Mouse (Mus musculus) T-helper 2 cell (primary cell): ENCODE measurements at regions not wholly inside any gene's neighbourhood (a gene's known extent, or its start where the extent isn't known, plus 50 kb on each side); places are given as distances from the start of the nearest gene placed in this dataset.

Source experiments
- in situ Hi-C: fragments of 300-600 bp; cut with MboI, MseI; formaldehyde crosslinking; loops from one replicate; pipeline ENCODE4 v1.15.1; 2025; ENCODE audit warnings: high pct_unique_total_duplicates

DNA sequence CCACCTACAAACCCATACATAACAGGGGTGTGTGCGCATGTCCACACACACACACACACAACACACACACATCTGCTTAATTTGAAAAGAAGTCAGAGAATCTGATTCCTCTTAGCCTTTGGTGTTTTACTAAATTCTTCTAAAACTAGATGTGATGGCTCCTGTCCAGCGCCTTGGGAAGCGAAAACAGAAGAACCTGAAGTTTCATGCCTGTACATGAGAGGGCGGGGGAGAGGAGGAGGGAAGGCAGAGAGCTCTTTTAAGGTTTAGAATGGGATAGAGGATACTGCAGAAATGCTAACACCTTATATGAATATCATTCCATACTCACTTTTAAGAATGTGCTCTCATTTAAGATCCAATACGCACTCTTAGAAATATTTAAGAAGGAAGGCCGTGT, 64.5 kb upstream of the Fer start:
- in situ Hi-C loops, result no loop called here

DNA sequence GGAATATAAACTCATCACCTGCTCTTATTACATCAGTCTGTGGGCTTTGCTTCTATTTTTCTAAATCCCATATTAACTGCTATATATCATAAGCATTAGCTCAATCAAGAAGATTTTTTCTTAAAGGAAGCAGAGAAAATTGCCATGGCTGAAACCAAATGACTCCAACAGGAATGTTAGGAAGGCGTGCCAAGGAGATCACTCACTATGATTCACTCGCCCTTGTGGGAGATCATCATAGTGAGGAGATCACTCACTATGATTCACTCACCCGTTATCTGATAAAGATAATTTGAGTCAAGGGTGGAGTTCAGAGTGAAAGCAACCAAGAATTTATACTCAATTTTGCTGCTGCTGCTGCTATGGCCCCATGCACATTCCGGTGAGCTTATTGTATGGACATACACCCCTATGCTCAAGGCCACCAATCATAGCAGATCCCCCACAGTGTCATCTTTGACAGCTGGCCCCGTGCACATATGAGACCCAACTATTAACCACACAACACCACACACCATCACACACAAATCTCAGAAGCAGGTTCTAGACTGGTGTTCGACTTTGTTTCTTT, 63.8 kb upstream of the Fer start:
- in situ Hi-C loops, result no loop called here

DNA sequence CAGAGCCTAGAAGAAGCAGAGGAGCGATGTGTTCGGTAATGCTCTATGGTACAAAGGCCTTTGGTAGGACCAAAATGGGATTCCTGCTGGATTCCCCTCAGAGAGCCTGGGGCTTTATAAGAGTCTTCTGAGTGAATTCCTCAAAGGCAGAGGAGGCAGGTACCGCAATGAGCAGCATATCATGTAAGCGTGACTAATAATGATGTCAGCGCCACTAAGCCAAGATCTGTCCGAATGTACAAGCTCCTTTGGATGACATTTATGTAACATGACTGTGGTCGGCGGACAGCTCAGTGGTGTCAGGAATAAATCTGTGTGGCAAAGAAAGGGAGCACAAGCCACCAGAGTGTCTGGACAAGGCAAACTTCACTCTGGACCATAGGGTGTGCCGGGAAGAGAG, 61.5 kb upstream of the Fer start:
- in situ Hi-C loops, result no loop called here

DNA sequence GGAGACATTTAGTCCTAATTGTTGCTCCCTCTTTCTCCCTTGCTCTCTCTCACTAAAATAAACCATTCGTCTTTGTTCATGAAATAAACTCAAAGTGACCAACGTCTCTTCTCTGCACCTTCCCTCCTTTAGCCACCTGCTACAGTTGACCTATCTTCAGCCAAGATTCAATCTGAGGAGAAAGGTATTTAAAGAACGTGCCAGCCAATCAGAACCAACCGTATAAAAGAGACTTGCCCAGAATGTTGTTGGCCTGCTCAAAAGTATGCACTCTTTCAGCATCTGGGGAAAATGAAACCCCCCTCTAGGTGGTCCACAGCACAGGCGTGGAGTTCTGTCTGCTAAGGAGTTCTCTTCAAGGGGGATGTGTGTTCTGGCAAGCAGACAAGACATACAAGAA, 60.0 kb upstream of the Fer start:
- in situ Hi-C loops, result no loop called here

DNA sequence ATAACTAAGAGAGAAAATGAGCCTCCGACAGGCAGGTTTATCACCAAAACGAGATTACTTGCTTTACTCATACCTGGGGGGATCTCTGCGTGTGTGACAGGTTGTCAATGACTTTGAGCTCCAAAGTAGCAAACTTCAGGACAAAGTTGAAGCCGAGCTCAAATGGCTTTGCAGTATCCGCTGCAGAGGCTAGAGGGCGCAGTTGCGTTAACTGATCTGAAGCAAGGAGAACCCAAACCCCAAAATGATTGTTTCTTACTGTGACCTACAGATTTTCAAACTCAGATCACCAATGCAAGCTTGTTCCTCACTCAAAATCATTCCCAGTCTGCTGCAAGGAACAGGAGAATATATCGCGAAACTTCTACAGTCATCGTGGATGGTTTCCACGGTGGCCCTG, 59.3 kb upstream of the Fer start:
- in situ Hi-C loops, result no loop called here

DNA sequence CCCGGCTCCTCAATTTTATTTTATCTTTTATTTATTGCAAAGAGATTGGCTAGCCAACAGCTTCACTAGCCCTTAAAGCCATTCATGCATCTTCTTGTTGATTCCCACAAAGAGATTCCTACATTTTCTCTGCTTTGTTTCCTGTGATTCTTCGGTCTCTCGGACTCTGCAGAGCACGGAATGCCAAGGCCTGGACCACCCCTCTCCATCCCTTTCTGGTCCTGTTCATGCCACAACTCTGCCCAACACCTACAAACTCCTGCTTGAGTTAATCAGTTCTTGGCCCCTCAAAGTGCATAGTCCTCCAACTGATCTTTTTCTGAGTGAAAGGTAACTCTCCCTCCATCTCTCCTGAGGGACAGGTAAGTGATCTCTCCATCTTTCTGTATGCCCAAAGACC, 58.4 kb upstream of the Fer start:
- in situ Hi-C loops, result no loop called here

DNA sequence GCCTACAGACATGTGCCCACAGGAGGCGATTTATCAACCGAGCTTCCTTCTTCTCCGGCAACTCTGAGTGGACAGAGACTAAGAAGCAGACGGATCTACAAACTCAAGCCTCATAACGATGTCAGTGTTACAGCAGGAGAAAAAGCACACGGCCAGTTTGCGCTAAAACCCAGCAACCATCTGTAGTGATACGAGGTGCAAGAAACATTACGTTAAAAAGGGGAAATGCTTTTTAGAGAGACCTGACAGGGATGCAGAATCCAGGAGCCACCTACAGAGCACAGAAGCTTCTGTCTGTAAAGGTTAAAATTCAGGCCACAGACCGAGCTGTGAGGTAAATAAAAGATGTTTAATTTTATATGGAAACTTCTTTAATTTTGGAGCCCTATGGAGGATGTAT, 56.5 kb upstream of the Fer start:
- in situ Hi-C loops, result no loop called here

DNA sequence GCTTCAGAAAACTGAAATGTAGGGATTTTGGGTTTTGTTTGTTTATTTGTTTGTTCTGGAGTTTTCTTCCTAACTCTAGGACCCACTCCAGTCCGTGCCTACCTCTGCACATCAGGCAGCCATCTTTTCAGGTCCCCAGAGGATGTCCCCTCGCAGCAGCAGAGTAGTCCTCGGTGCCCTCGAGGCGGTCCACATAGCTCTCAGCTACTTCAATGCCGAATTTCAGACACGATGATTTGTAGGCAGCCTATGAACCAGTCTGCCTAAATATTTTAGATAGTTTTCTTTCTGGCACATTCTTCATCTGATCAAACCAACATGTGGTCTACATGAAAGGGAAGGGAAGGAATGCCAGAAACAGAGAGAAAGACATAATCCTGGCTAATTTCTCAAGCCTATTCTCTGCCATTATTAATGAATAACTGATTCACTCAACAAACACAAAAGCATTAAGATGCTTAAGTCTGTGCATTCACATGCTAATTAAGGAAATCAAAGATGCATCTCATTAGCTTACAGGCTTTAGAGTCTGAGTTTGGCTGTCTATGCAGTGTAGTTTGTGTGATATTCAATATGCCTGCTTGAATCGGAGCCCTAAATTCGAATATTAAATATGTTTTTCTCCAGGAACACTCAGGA, 55.2 kb upstream of the Fer start:
- in situ Hi-C loops, result no loop called here

DNA sequence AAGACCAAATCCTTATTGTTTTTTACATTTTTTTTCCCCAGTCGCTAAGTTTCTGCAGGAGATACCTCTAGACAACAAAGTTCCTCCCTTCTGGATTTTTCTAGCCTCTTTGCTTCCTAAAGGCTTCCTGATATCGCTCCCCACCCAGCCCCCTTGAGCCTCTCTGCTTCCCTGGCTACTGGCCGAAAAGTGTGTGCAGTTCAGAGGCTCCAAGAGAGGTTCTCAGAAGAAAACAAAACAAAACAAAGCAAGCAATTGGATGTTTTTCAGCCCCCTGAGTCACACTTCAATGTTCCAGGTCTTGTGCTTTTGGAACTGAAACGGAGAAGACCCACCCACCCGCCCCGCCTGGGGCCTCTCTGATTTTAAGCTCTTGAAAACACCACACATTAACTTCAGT, 54.1 kb upstream of the Fer start:
- in situ Hi-C loops, result no loop called here

DNA sequence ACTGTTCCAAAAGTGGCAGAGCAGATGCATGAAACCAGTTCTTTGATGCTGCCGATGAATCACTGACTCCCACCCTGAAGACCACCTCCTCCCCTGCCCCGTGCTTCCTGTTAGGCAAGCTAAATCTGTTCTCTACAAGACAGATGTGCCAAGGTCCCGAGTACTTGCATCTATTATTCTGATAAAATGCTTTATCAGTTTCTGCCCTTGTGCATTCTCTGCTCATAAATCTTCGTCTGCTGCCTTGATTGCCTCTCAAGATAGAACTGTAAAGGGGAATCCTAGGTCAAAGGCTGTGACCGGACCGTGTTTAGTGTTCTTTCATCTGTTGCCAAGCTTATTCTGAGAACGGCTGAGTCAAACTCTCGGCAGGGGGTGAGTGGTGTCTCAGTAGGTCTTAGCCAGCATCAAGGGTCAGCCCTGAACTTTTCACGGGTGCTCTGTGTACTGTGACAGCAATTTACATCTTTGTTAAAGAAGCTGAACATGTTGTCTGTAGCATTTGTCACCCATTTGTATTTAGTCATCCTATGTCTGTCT, 51.5 kb upstream of the Fer start:
- in situ Hi-C loops, result no loop called here

DNA sequence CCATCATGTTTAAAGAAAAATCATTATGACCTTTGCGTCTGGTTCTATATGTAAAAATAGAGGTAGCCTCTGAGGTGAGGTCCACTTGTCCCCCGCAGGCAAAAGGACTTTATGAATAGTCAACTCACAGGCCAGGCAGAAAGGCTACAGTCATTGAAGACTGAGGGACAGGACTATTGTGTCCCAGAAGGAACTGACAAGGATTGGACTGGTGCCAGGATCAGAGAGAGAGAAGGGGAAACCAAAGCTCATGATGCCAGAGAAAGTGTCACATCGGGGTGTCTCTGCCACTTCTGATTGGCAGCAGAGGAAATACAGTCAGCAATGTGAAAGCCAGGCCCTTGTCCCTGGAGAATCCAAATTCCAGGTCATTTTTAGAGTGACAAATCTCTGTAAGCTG, 50.3 kb upstream of the Fer start:
- in situ Hi-C loops, result no loop called here
